Mouse (Mus musculus) subcutaneous adipose tissue, adult 2 months (tissue): ENCODE measurements around the gene Art3. TPM values are rescaled to one million over a fixed set of nuclear protein-coding genes. Genes with fewer than 3 reads are reported as not detected.

Source experiments
- polyA plus RNA-seq: library from polyadenylated mRNA; depleted of rRNA; stranded (reverse); fragments of >200 nt; gene quantifications from 2 replicates; pipeline ENCODE4 v1.2.3, GENCODE M21; 2012; ENCODE audit warnings: low replicate concordance; rRNA removed

Art3 gene
- polyA plus RNA-seq, result 70.1 and 260 TPM in 2 replicates

DNA sequence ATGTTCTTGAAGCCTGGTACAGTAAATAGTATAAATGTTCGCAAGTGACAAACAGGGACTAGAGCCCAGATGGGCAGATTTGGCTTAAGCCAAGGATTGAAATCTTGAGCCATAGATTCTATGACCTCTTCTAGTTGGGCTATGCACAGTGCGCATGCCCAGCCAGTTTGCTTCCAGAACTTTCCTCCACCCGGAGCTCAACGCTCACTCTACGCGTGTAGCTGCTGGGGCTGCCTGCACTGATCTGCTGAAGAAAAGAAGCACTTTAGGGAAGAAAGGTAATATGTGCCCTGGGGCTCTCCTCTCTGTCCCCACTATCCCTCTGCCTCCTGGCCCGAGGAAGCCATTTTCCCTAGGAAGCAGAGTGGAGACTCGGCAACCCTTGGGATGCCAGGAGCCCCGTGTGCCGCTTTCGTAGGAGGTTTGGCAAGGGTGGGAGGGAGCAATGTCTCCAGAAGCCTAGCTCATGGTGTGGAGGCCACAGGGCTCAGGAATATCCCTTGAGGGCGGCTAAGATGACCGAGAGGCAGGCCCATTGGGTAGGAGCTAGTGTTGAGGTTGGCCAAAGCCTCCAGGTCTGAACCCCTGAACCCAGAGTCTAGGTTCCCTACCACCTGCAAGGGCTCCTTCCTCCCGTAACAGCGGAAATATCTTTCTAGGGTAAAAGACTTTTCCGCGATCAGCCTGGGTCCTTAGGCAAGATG lies at the start of gene Art3:
Gene Art3 (plus strand): TSS at position 193 of the 704 bp plus-strand sequence.

GRCm38 (mm10) chr5:92309681-92310511 lies 21.7 kb upstream of the Art3 start, which contains the start of gene Sdad1:
Sdad1 (minus strand) TSS chr5:92310479.

GRCm38 (mm10) chr5:92327929-92328328 lies 3.7 kb upstream of the Art3 start, which contains the start of gene Cxcl9:
Cxcl9 (minus strand) TSS chr5:92328079.

GRCm38 (mm10) chr5:92348794-92349413 lies 17.3 kb downstream of the Art3 start, which contains the start of gene Cxcl10:
Cxcl10 (minus strand) TSS chr5:92348889.

DNA sequence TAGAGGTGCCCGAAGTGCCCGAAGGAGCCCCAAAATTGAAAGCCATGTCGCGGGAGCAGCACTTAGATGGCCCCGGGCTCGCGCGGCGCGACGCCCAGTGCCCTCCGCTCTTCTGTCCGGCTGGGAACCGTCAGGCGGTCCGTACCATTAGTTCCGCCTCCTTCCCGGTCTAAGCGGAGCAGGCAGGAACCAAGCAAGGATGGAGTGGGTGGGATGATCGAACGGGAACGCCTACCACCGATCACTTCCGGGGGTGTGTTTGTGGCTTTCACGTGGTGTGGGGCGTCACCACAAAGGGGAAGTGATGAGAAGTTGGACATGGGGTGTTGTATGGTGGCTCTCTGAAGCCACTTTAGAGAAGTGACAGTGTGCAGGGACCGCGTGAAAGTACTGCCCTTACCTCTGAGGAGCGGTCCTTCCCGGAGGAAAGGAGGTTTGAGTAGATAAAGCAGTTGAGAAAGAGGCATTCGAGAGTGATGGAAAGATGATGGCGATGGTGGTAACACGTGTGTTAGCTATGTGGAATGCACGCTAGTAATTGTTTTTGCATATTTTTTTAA lies 103.5 kb downstream of the Art3 start, which contains the start of gene Nup54:
Gene Nup54 (minus strand): TSS at position 195 of the 560 bp plus-strand sequence.

Other genes with a start within 250 kb of the Art3 start
- 29.8 and 37.2 TPM in 2 replicates for gene G3bp2, start 248.1 kb upstream of the Art3 start, polyA plus RNA-seq
- gene Uso1, start 193.9 kb upstream of the Art3 start, polyA plus RNA-seq, result 37.3 and 39.9 TPM in 2 replicates
- gene U90926, start 116.4 kb upstream of the Art3 start, polyA plus RNA-seq, result not detected in 2 replicates
- 1.3 TPM in 2 replicates for gene Ppef2, start 75.5 kb upstream of the Art3 start, polyA plus RNA-seq
- gene Naaa, start 53.7 kb upstream of the Art3 start, polyA plus RNA-seq, result 83.2 and 135 TPM in 2 replicates
- 6.8 and 20.1 TPM in 2 replicates for gene Sdad1, start 21.3 kb upstream of the Art3 start, polyA plus RNA-seq
- gene Cxcl9, start 3.7 kb upstream of the Art3 start, polyA plus RNA-seq, result 53.5 and 114 TPM in 2 replicates
- gene Cxcl10, start 17.1 kb downstream of the Art3 start, polyA plus RNA-seq, result 7.9 and 14.3 TPM in 2 replicates
- 21.8 and 36.5 TPM in 2 replicates for gene Nup54, start 103.4 kb downstream of the Art3 start, polyA plus RNA-seq
- gene Scarb2, start 175.0 kb downstream of the Art3 start, polyA plus RNA-seq, result 32.0 and 36.5 TPM in 2 replicates
- gene Fam47e, start 223.2 kb downstream of the Art3 start, polyA plus RNA-seq, result not detected in 2 replicates